Mouse (Mus musculus): Measurements from ENCODE around the gene Abcd3.

GRCm38 (mm10) chr3:121714461-121714860 is 100.6 kb downstream of the Abcd3 start:
- no peak for TF ChIP-seq CTCF (IDR thresholded peaks at IDR 0.05; ENCODE audit: low read depth, low read length)
- no peak for TF ChIP-seq POLR2A (IDR thresholded peaks at IDR 0.05; ENCODE audit: extremely low read depth, insufficient read depth, low read length)
